Mouse (Mus musculus) megakaryocyte, embryonic 14.5 days (primary cell): ENCODE measurements around the gene Wdr83os. TPM values are rescaled to one million over a fixed set of nuclear protein-coding genes. Genes with fewer than 3 reads are reported as not detected.

Experiments
- H3K27me3 ChIP-seq: replicated peaks from 2 replicates; pipeline ENCODE3; 2012; ENCODE audit warnings: inconsistent platforms
- H3K36me3 ChIP-seq: replicated peaks from 2 replicates; pipeline ENCODE3; 2012; ENCODE audit warnings: low read length, inconsistent platforms, mixed read lengths
- H3K4me1 ChIP-seq: 2 replicates; pipeline ENCODE4 v1.6.1; 2012; ENCODE audit warnings: inconsistent platforms
- H3K4me3 ChIP-seq: replicated peaks from 2 replicates; pipeline ENCODE3; 2012; ENCODE audit warnings: moderate library complexity, mild to moderate bottlenecking, inconsistent platforms
- H3K9me3 ChIP-seq: 2 replicates; pipeline ENCODE4 v1.6.1; 2012; ENCODE audit warnings: inconsistent platforms
- FLI1 ChIP-seq: IDR thresholded peaks from 2 replicates; pipeline ENCODE4 v1.6.1; 2012; ENCODE audit warnings: low read length, inconsistent platforms, mixed read lengths
- GATA1 ChIP-seq: IDR thresholded peaks from 3 replicates; pipeline ENCODE4 v1.6.1; 2012; ENCODE audit warnings: mixed read lengths, low read length, inconsistent platforms, borderline replicate concordance
- polyA plus RNA-seq: library from polyadenylated mRNA; stranded (reverse); fragments of >175 nt; gene quantifications from 2 replicates; pipeline ENCODE4 v1.2.3, GENCODE M21; 2012; ENCODE audit warnings: low replicate concordance; ENCODE audit not compliant: insufficient read depth

Gene Wdr83os
- polyA plus RNA-seq, 1 experiment: 10.6 TPM

GRCm38 (mm10) chr8:85043619-85044018 is 36.9 kb upstream of the Wdr83os start:
- Histone ChIP-seq H3K4me3 (no peak overlapping the region), H3K36me3 (peaks cover 87% of the 10 kb centered on the region), H3K27me3 (no peaks in the 10 kb centered on the region), H3K9me3 (no peaks in the 10 kb centered on the region), H3K4me1 (peaks cover 38% of the 10 kb centered on the region)
- TF ChIP-seq GATA1: no peak
- no peak for TF ChIP-seq FLI1

GRCm38 (mm10) chr8:85057367-85057766 is 23.2 kb upstream of the Wdr83os start:
- no peaks in the 10 kb centered on the region for H3K9me3 ChIP-seq
- H3K36me3 ChIP-seq: peaks cover 62% of the 10 kb centered on the region
- TF ChIP-seq FLI1: no peak
- no peak for TF ChIP-seq GATA1
- H3K4me3 ChIP-seq: no peak overlapping the region
- peaks cover 4% of the 10 kb centered on the region for H3K27me3 ChIP-seq
- H3K4me1 ChIP-seq: peaks cover 22% of the 10 kb centered on the region

- H3K36me3 ChIP-seq: peaks cover 47% of the 10 kb centered on the region
- peaks cover 27% of the 10 kb centered on the region for H3K4me1 ChIP-seq
- TF ChIP-seq FLI1 (no peak), GATA1 (no peak)
- H3K9me3 ChIP-seq: no peaks in the 10 kb centered on the region
- peaks cover 4% of the 10 kb centered on the region for H3K27me3 ChIP-seq
- peak within 1 kb of the TSS; percentile 100 for H3K4me3 ChIP-seq
Measured at GRCm38 (mm10) chr8:85059879-85060616, 20.5 kb upstream of the Wdr83os start, which contains the start of gene Fbxw9. Gene Fbxw9 (plus strand): TSS chr8:85060055.

GRCm38 (mm10) chr8:85062603-85063002 is 17.9 kb upstream of the Wdr83os start:
- Histone ChIP-seq H3K27me3 (peaks cover 4% of the 10 kb centered on the region), H3K4me1 (peaks cover 30% of the 10 kb centered on the region), H3K4me3 (no peak overlapping the region), H3K9me3 (no peaks in the 10 kb centered on the region), H3K36me3 (peaks cover 46% of the 10 kb centered on the region)
- TF ChIP-seq FLI1 (no peak), GATA1 (no peak)

- H3K27me3 ChIP-seq: peaks cover 4% of the 10 kb centered on the region
- H3K4me3 ChIP-seq: no peak overlapping the region
- no peaks in the 10 kb centered on the region for H3K9me3 ChIP-seq
- H3K36me3 ChIP-seq: peaks cover 58% of the 10 kb centered on the region
- no peak for TF ChIP-seq FLI1
- TF ChIP-seq GATA1: no peak
- H3K4me1 ChIP-seq: peaks cover 23% of the 10 kb centered on the region
Measured at GRCm38 (mm10) chr8:85065213-85065612, 15.3 kb upstream of the Wdr83os start.

- Histone ChIP-seq H3K4me3 (no peak overlapping the region), H3K4me1 (peaks cover 19% of the 10 kb centered on the region), H3K27me3 (no peaks in the 10 kb centered on the region), H3K9me3 (no peaks in the 10 kb centered on the region), H3K36me3 (peaks cover 56% of the 10 kb centered on the region)
- TF ChIP-seq FLI1: no peak
- no peak for TF ChIP-seq GATA1
Measured at GRCm38 (mm10) chr8:85067155-85067554, 13.4 kb upstream of the Wdr83os start.

GRCm38 (mm10) chr8:85067982-85068381 is 12.6 kb upstream of the Wdr83os start, which contains the start of gene Gm5741:
Gene Gm5741 (minus strand): TSS chr8:85067982.
- Histone ChIP-seq H3K36me3 (peaks cover 52% of the 10 kb centered on the region), H3K4me3 (no peak within 1 kb of the TSS), H3K4me1 (peaks cover 22% of the 10 kb centered on the region), H3K27me3 (no peaks in the 10 kb centered on the region), H3K9me3 (no peaks in the 10 kb centered on the region)
- no peak for TF ChIP-seq GATA1

- H3K4me1 ChIP-seq: peaks cover 32% of the 10 kb centered on the region
- peaks cover 66% of the 10 kb centered on the region for H3K36me3 ChIP-seq
- peak overlapping the region; percentile 99 for H3K4me3 ChIP-seq
- TF ChIP-seq FLI1: no peak
- no peak for TF ChIP-seq GATA1
- no peaks in the 10 kb centered on the region for H3K27me3 ChIP-seq
- H3K9me3 ChIP-seq: no peaks in the 10 kb centered on the region
Measured at GRCm38 (mm10) chr8:85071041-85071440, 9.5 kb upstream of the Wdr83os start.

GRCm38 (mm10) chr8:85071514-85072281 is 8.8 kb upstream of the Wdr83os start, which contains the start of gene Dhps:
Gene Dhps (plus strand): TSS chr8:85071757.
- Histone ChIP-seq H3K4me1 (peaks cover 38% of the 10 kb centered on the region), H3K27me3 (no peaks in the 10 kb centered on the region), H3K36me3 (peaks cover 66% of the 10 kb centered on the region), H3K9me3 (no peaks in the 10 kb centered on the region), H3K4me3 (peak within 1 kb of the TSS; percentile 99)
- TF ChIP-seq GATA1: no peak
- peak; percentile 64; the same call in 1 of the 2 replicates for TF ChIP-seq FLI1

- H3K36me3 ChIP-seq: peaks cover 62% of the 10 kb centered on the region
- peaks cover 38% of the 10 kb centered on the region for H3K4me1 ChIP-seq
- TF ChIP-seq GATA1: no peak
- TF ChIP-seq FLI1: no peak
- no peaks in the 10 kb centered on the region for H3K9me3 ChIP-seq
- H3K27me3 ChIP-seq: no peaks in the 10 kb centered on the region
- peak overlapping the region; percentile 99 for H3K4me3 ChIP-seq
Measured at GRCm38 (mm10) chr8:85072364-85072929, 8.1 kb upstream of the Wdr83os start.
